Mouse (Mus musculus): ENCODE data around the gene Vsnl1. TPM values are rescaled to one million over a fixed set of nuclear protein-coding genes. Genes with fewer than 3 reads are reported as not detected.

The Vsnl1 gene
- polyA plus RNA-seq, 1 experiment, result not detected

GRCm38 (mm10) chr12:11350895-11351294 is 85.5 kb downstream of the Vsnl1 start:
- no peaks in the 10 kb centered on the region for H3K27me3 ChIP-seq (ENCODE audit: control insufficient read depth)
- no peaks in the 10 kb centered on the region for H3K36me3 ChIP-seq (ENCODE audit: control insufficient read depth)
- no peaks in the 10 kb centered on the region for H3K4me1 ChIP-seq (ENCODE audit: control insufficient read depth)
- no peaks in the 10 kb centered on the region for H3K9me3 ChIP-seq (ENCODE audit: control insufficient read depth, low read length)
- no peak for TF ChIP-seq TAL1 (IDR thresholded peaks at IDR 0.05; ENCODE audit: low read length)
- no peak for TF ChIP-seq GATA1 (IDR thresholded peaks at IDR 0.05; ENCODE audit: low read length)
- H3K4me3 ChIP-seq (replicated peaks), result no peak overlapping the region

DNA sequence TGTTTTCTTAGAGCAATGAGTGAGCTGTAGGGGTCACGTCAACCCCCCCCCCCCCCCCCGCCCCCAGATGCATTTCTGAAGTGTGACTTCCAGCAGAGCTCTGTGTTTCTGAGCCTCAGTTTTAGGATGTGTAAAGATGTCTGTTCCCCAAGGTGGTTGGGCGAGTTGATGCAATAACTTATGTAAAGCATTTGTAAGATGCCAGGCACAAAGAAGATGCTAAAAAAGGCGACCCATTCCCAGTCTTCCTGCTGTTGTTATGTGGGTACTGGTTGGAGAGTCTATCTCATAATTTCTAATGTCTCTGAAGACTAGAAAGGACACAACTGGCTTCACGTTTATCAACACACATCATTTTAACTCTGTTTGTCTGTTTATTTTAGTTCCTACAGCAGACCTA is 86.5 kb downstream of the Vsnl1 start:
- Histone ChIP-seq H3K4me1 (ENCODE audit: control insufficient read depth) (no peaks in the 10 kb centered on the region), H3K9me3 (ENCODE audit: control insufficient read depth, low read length) (no peaks in the 10 kb centered on the region), H3K4me3 (replicated peaks) (no peak overlapping the region), H3K27me3 (ENCODE audit: control insufficient read depth) (no peaks in the 10 kb centered on the region), H3K36me3 (ENCODE audit: control insufficient read depth) (no peaks in the 10 kb centered on the region)
- TF ChIP-seq GATA1 (IDR thresholded peaks at IDR 0.05; ENCODE audit: low read length), result no peak
- no peak for TF ChIP-seq TAL1 (IDR thresholded peaks at IDR 0.05; ENCODE audit: low read length)

DNA sequence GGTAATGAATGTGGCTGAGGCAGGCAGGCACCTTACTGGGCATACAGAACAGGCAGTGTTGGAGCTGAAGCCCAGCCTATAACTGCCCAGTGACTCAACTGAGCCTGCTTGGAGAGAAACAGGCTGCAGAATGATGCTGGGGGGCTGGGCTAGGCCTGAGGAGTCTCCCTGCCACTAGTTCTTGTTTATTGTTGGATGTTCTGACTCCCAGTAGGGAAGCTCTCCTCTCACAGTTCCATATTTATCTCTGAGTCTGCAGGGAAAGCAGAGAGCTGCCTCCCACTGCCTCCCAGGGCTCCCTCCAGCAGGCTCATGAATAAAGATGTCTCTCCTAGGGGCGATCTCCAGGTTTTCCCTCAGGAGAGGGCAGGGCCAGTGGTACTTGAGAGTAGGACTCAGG is 88.0 kb downstream of the Vsnl1 start:
- H3K27me3 ChIP-seq (ENCODE audit: control insufficient read depth), result no peaks in the 10 kb centered on the region
- no peak for TF ChIP-seq GATA1 (IDR thresholded peaks at IDR 0.05; ENCODE audit: low read length)
- no peaks in the 10 kb centered on the region for H3K4me1 ChIP-seq (ENCODE audit: control insufficient read depth)
- no peaks in the 10 kb centered on the region for H3K9me3 ChIP-seq (ENCODE audit: control insufficient read depth, low read length)
- H3K36me3 ChIP-seq (ENCODE audit: control insufficient read depth), result no peaks in the 10 kb centered on the region
- H3K4me3 ChIP-seq (replicated peaks), result no peak overlapping the region

- Histone ChIP-seq H3K4me3 (replicated peaks) (no peak overlapping the region), H3K27me3 (ENCODE audit: control insufficient read depth) (no peaks in the 10 kb centered on the region), H3K36me3 (ENCODE audit: control insufficient read depth) (no peaks in the 10 kb centered on the region), H3K9me3 (ENCODE audit: control insufficient read depth, low read length) (no peaks in the 10 kb centered on the region), H3K4me1 (ENCODE audit: control insufficient read depth) (no peaks in the 10 kb centered on the region)
- no peak for TF ChIP-seq GATA1 (IDR thresholded peaks at IDR 0.05; ENCODE audit: low read length)
- TF ChIP-seq TAL1 (IDR thresholded peaks at IDR 0.05; ENCODE audit: low read length), result no peak
Observed at GRCm38 (mm10) chr12:11345963-11346362, 90.5 kb downstream of the Vsnl1 start.

DNA sequence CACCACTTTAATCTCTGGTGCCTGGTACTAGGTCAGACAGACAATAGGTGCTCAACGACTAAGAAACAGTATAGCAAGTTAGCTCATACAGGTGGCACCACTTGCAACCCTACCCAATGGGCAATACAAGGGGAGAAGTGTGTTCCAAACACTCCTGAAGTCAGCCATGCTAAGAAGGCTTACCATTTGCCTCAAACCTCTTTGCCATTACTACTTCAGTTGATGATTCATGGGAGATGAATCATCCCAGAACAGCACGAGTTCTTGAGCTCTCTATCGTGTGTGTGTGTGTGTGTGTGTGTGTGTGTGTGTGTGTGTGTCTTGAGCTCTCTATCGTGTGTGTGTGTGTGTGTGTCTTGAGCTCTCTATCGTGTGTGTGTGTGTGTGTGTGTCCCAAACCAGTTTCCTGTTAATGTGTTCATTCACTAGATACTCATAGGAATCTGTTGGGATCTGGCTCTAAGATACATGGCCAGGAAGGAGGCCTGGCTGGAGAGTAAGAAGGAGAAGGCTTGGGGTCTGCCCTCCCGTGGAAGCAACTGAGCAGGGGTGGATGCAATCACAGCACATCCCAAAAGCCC is 94.3 kb downstream of the Vsnl1 start:
- no peaks in the 10 kb centered on the region for H3K4me1 ChIP-seq (ENCODE audit: control insufficient read depth)
- no peak overlapping the region for H3K4me3 ChIP-seq (replicated peaks)
- TF ChIP-seq TAL1 (IDR thresholded peaks at IDR 0.05; ENCODE audit: low read length) (no peak), GATA1 (IDR thresholded peaks at IDR 0.05; ENCODE audit: low read length) (no peak)
- H3K9me3 ChIP-seq (ENCODE audit: control insufficient read depth, low read length), result no peaks in the 10 kb centered on the region
- no peaks in the 10 kb centered on the region for H3K36me3 ChIP-seq (ENCODE audit: control insufficient read depth)
- H3K27me3 ChIP-seq (ENCODE audit: control insufficient read depth), result no peaks in the 10 kb centered on the region

- no peak for TF ChIP-seq TAL1 (IDR thresholded peaks at IDR 0.05; ENCODE audit: low read length)
- TF ChIP-seq GATA1 (IDR thresholded peaks at IDR 0.05; ENCODE audit: low read length), result no peak
- no peaks in the 10 kb centered on the region for H3K9me3 ChIP-seq (ENCODE audit: control insufficient read depth, low read length)
- H3K4me1 ChIP-seq (ENCODE audit: control insufficient read depth), result no peaks in the 10 kb centered on the region
- no peaks in the 10 kb centered on the region for H3K36me3 ChIP-seq (ENCODE audit: control insufficient read depth)
- H3K4me3 ChIP-seq (replicated peaks), result no peak overlapping the region
- H3K27me3 ChIP-seq (ENCODE audit: control insufficient read depth), result no peaks in the 10 kb centered on the region
Observed at GRCm38 (mm10) chr12:11338251-11338650, 98.2 kb downstream of the Vsnl1 start.

GRCm38 (mm10) chr12:11336845-11337244 is 99.6 kb downstream of the Vsnl1 start:
- no peaks in the 10 kb centered on the region for H3K27me3 ChIP-seq (ENCODE audit: control insufficient read depth)
- H3K4me1 ChIP-seq (ENCODE audit: control insufficient read depth), result no peaks in the 10 kb centered on the region
- no peak overlapping the region for H3K4me3 ChIP-seq (replicated peaks)
- no peaks in the 10 kb centered on the region for H3K36me3 ChIP-seq (ENCODE audit: control insufficient read depth)
- no peaks in the 10 kb centered on the region for H3K9me3 ChIP-seq (ENCODE audit: control insufficient read depth, low read length)
- no peak for TF ChIP-seq TAL1 (IDR thresholded peaks at IDR 0.05; ENCODE audit: low read length)
- no peak for TF ChIP-seq GATA1 (IDR thresholded peaks at IDR 0.05; ENCODE audit: low read length)

GRCm38 (mm10) chr12:11326483-11326882 is 109.9 kb downstream of the Vsnl1 start:
- H3K36me3 ChIP-seq (ENCODE audit: control insufficient read depth), result no peaks in the 10 kb centered on the region
- TF ChIP-seq GATA1 (IDR thresholded peaks at IDR 0.05; ENCODE audit: low read length) (no peak), TAL1 (IDR thresholded peaks at IDR 0.05; ENCODE audit: low read length) (no peak)
- H3K27me3 ChIP-seq (ENCODE audit: control insufficient read depth), result no peaks in the 10 kb centered on the region
- peaks cover 4% of the 10 kb centered on the region; the same call in 1 of the 2 replicates for H3K9me3 ChIP-seq (ENCODE audit: control insufficient read depth, low read length)
- no peak overlapping the region for H3K4me3 ChIP-seq (replicated peaks)
- peaks cover 11% of the 10 kb centered on the region for H3K4me1 ChIP-seq (ENCODE audit: control insufficient read depth)

GRCm38 (mm10) chr12:11324480-11324879 is 111.9 kb downstream of the Vsnl1 start:
- Histone ChIP-seq H3K36me3 (ENCODE audit: control insufficient read depth) (peaks cover 5% of the 10 kb centered on the region), H3K4me1 (ENCODE audit: control insufficient read depth) (peaks cover 11% of the 10 kb centered on the region), H3K9me3 (ENCODE audit: control insufficient read depth, low read length) (peaks cover 4% of the 10 kb centered on the region; the same call in 1 of the 2 replicates), H3K4me3 (replicated peaks) (no peak overlapping the region), H3K27me3 (ENCODE audit: control insufficient read depth) (no peaks in the 10 kb centered on the region)
- no peak for TF ChIP-seq GATA1 (IDR thresholded peaks at IDR 0.05; ENCODE audit: low read length)
- TF ChIP-seq TAL1 (IDR thresholded peaks at IDR 0.05; ENCODE audit: low read length), result no peak

- H3K4me1 ChIP-seq (ENCODE audit: control insufficient read depth), result no peaks in the 10 kb centered on the region
- TF ChIP-seq TAL1 (IDR thresholded peaks at IDR 0.05; ENCODE audit: low read length) (no peak), GATA1 (IDR thresholded peaks at IDR 0.05; ENCODE audit: low read length) (no peak)
- no peak overlapping the region for H3K4me3 ChIP-seq (replicated peaks)
- H3K9me3 ChIP-seq (ENCODE audit: control insufficient read depth, low read length), result no peaks in the 10 kb centered on the region
- H3K27me3 ChIP-seq (ENCODE audit: control insufficient read depth), result no peaks in the 10 kb centered on the region
- peaks cover 59% of the 10 kb centered on the region for H3K36me3 ChIP-seq (ENCODE audit: control insufficient read depth)
Observed at GRCm38 (mm10) chr12:11317671-11318070, 118.7 kb downstream of the Vsnl1 start.
